Mouse (Mus musculus) myocyte (in vitro differentiated cells): ENCODE measurements around the gene Plxnb1. TPM values are rescaled to one million over a fixed set of nuclear protein-coding genes. Genes with fewer than 3 reads are reported as not detected.

Experiments
- H3K27me3 ChIP-seq: one replicate; pipeline ENCODE4 v1.6.1; 2011; ENCODE audit not compliant: control insufficient read depth, insufficient read depth, insufficient read length
- H3K36me3 ChIP-seq: one replicate; pipeline ENCODE4 v1.6.1; 2011; ENCODE audit not compliant: control insufficient read depth, insufficient read depth
- H3K4me2 ChIP-seq: one replicate; pipeline ENCODE4 v1.6.1; 2011; ENCODE audit warnings: low read depth, control low read depth
- H3K4me3 ChIP-seq: one replicate; pipeline ENCODE4 v1.5.1; 2011; ENCODE audit warnings: mild to moderate bottlenecking, control low read depth, moderate library complexity
- H3K79me2 ChIP-seq: one replicate; pipeline ENCODE4 v1.6.1; 2011; ENCODE audit not compliant: control insufficient read depth, insufficient read depth
- H3ac ChIP-seq: one replicate; pipeline ENCODE4 v1.6.1; 2011; ENCODE audit not compliant: control insufficient read depth, insufficient read length
- CEBPB ChIP-seq: IDR thresholded peaks from 2 replicates; pipeline ENCODE4 v1.6.1; 2011; ENCODE audit warnings: mild to moderate bottlenecking, moderate library complexity; ENCODE audit not compliant: poor library complexity, insufficient read depth, severe bottlenecking
- E2F4 ChIP-seq: IDR thresholded peaks from one replicate; pipeline ENCODE4 v1.6.1; 2011; ENCODE audit warnings: mild to moderate bottlenecking, control low read depth, moderate library complexity; ENCODE audit not compliant: insufficient read depth
- MAX ChIP-seq: IDR thresholded peaks from one replicate; pipeline ENCODE4 v1.6.1; 2011; ENCODE audit warnings: low read depth, mild to moderate bottlenecking, control low read depth
- MYOD1 ChIP-seq, 3 experiments: IDR thresholded peaks; one replicate each; pipeline ENCODE4 v1.6.1; 2011; ENCODE audit warnings: control low read depth in 2 of 3, low read depth in 2 of 3, mild to moderate bottlenecking in 2 of 3, moderate library complexity in 1 of 3; ENCODE audit not compliant: insufficient read length in 2 of 3, control insufficient read depth in 1 of 3
- MYOG ChIP-seq, 3 experiments: IDR thresholded peaks; one replicate each; pipeline ENCODE4 v1.6.1; 2011; ENCODE audit warnings: control low read depth in 2 of 3, low read depth in 2 of 3, mild to moderate bottlenecking in 2 of 3; ENCODE audit not compliant: insufficient read length in 2 of 3, control insufficient read depth in 1 of 3, insufficient read depth in 1 of 3
- POLR2A ChIP-seq: IDR thresholded peaks from one replicate; pipeline ENCODE4 v1.6.1; 2011; ENCODE audit warnings: low read depth, mild to moderate bottlenecking, control low read depth, moderate library complexity; ENCODE audit not compliant: insufficient read length
- POLR2AphosphoS2 ChIP-seq: IDR thresholded peaks from one replicate; pipeline ENCODE4 v1.6.1; 2011; ENCODE audit warnings: low read depth, control low read depth; ENCODE audit not compliant: insufficient read length
- REST ChIP-seq: IDR thresholded peaks from one replicate; pipeline ENCODE4 v1.6.1; 2011; ENCODE audit warnings: mild to moderate bottlenecking, control low read depth, moderate library complexity; ENCODE audit not compliant: insufficient read depth, insufficient read length
- SRF ChIP-seq: IDR thresholded peaks from one replicate; pipeline ENCODE4 v1.6.1; 2011; ENCODE audit warnings: low read depth; ENCODE audit not compliant: control insufficient read depth, insufficient read length
- TCF12 ChIP-seq: IDR thresholded peaks from one replicate; pipeline ENCODE4 v1.6.1; 2011; ENCODE audit warnings: mild to moderate bottlenecking, control low read depth; ENCODE audit not compliant: poor library complexity, insufficient read depth, severe bottlenecking
- TCF3 ChIP-seq: IDR thresholded peaks from one replicate; pipeline ENCODE4 v1.6.1; 2011; ENCODE audit warnings: low read depth, control low read depth; ENCODE audit not compliant: insufficient read length
- USF1 ChIP-seq: IDR thresholded peaks from one replicate; pipeline ENCODE4 v1.6.1; 2011; ENCODE audit warnings: low read depth, mild to moderate bottlenecking, control low read depth, moderate library complexity
- polyA plus RNA-seq: library from polyadenylated mRNA; unstranded; fragments of >200 nt; fragmentation: generic; extraction: Trizol; gene quantifications from one replicate; pipeline ENCODE4 v1.2.1, GENCODE M21; 2012; ENCODE audit warnings: missing spikeins

The Plxnb1 gene
- polyA plus RNA-seq, 1 experiment: 6.1 TPM

- H3K4me2 ChIP-seq: no peak overlapping the region
- no peaks in the 10 kb centered on the region for H3K27me3 ChIP-seq
- TF ChIP-seq TCF12 (no peak), POLR2A (no peak), REST (no peak), TCF3 (no peak), USF1 (no peak), MAX (no peak), CEBPB (no peak), MYOD1 (IDR thresholded peaks at IDR 0.05; ENCODE audit: control insufficient read depth in 1 of 3, insufficient read length in 2 of 3, low read depth in 2 of 3) (no peak), SRF (no peak), E2F4 (no peak), POLR2AphosphoS2 (no peak), MYOG (IDR thresholded peaks at IDR 0.05; ENCODE audit: control insufficient read depth in 1 of 3, insufficient read depth in 1 of 3, insufficient read length in 2 of 3, low read depth in 2 of 3) (no peak)
- no peak overlapping the region for H3ac ChIP-seq
- no peak overlapping the region for H3K4me3 ChIP-seq
- H3K79me2 ChIP-seq: no peaks in the 10 kb centered on the region
- H3K36me3 ChIP-seq: no peaks in the 10 kb centered on the region
Observed at GRCm38 (mm10) chr9:109105648-109106047, 10.5 kb downstream of the Plxnb1 start.

GRCm38 (mm10) chr9:109107341-109107740 lies 12.2 kb downstream of the Plxnb1 start:
- Histone ChIP-seq H3K27me3 (no peaks in the 10 kb centered on the region), H3K79me2 (no peaks in the 10 kb centered on the region), H3K4me2 (no peak overlapping the region), H3K36me3 (no peaks in the 10 kb centered on the region), H3K4me3 (no peak overlapping the region), H3ac (no peak overlapping the region)
- no peak for TF ChIP-seq MYOG (IDR thresholded peaks at IDR 0.05; ENCODE audit: control insufficient read depth in 1 of 3, insufficient read depth in 1 of 3, insufficient read length in 2 of 3, low read depth in 2 of 3)
- TF ChIP-seq TCF12: no peak
- TF ChIP-seq SRF: no peak

GRCm38 (mm10) chr9:109110240-109110639 lies 15.1 kb downstream of the Plxnb1 start:
- no peak overlapping the region for H3K4me2 ChIP-seq
- no peak overlapping the region for H3ac ChIP-seq
- TF ChIP-seq MYOD1 (IDR thresholded peaks at IDR 0.05; ENCODE audit: control insufficient read depth in 1 of 3, insufficient read length in 2 of 3, low read depth in 2 of 3): no peak
- TF ChIP-seq TCF3: no peak
- no peak for TF ChIP-seq CEBPB
- H3K36me3 ChIP-seq: peaks cover 5% of the 10 kb centered on the region
- no peaks in the 10 kb centered on the region for H3K79me2 ChIP-seq
- H3K27me3 ChIP-seq: no peaks in the 10 kb centered on the region
- H3K4me3 ChIP-seq: no peak overlapping the region

- TF ChIP-seq POLR2A (no peak), TCF12 (no peak), TCF3 (no peak), CEBPB (no peak), MAX (no peak), MYOG (IDR thresholded peaks at IDR 0.05; ENCODE audit: control insufficient read depth in 1 of 3, insufficient read depth in 1 of 3, insufficient read length in 2 of 3, low read depth in 2 of 3) (no peak)
- Histone ChIP-seq H3ac (no peak overlapping the region), H3K4me2 (no peak overlapping the region), H3K79me2 (no peaks in the 10 kb centered on the region), H3K27me3 (no peaks in the 10 kb centered on the region), H3K4me3 (no peak overlapping the region), H3K36me3 (peaks cover 5% of the 10 kb centered on the region)
Observed at GRCm38 (mm10) chr9:109111101-109111500, 15.9 kb downstream of the Plxnb1 start.

GRCm38 (mm10) chr9:109111591-109111990 lies 16.4 kb downstream of the Plxnb1 start:
- Histone ChIP-seq H3K27me3 (no peaks in the 10 kb centered on the region), H3K4me2 (no peak overlapping the region), H3ac (no peak overlapping the region), H3K36me3 (peaks cover 5% of the 10 kb centered on the region), H3K4me3 (no peak overlapping the region), H3K79me2 (no peaks in the 10 kb centered on the region)
- TF ChIP-seq E2F4 (no peak), SRF (no peak), USF1 (no peak)

GRCm38 (mm10) chr9:109113331-109113730 lies 18.1 kb downstream of the Plxnb1 start:
- Histone ChIP-seq H3K27me3 (no peaks in the 10 kb centered on the region), H3ac (no peak overlapping the region)
- TF ChIP-seq REST (no peak), POLR2A (no peak), TCF12 (no peak), TCF3 (no peak), MYOG (IDR thresholded peaks at IDR 0.05; ENCODE audit: control insufficient read depth in 1 of 3, insufficient read depth in 1 of 3, insufficient read length in 2 of 3, low read depth in 2 of 3) (no peak), MAX (no peak), USF1 (no peak)

More at GRCm38 (mm10) chr9:109113331-109113730, 18.1 kb downstream of the Plxnb1 start:
- Histone ChIP-seq H3K4me3 (no peak overlapping the region), H3K79me2 (no peaks in the 10 kb centered on the region), H3K36me3 (peaks cover 5% of the 10 kb centered on the region), H3K4me2 (no peak overlapping the region)
